Comparison of ENCODE assay signal across 11 mouse cellular contexts in genomic region chr1:51649963-51650652, GRCm38 (mm10).
DNase-seq lines count a peak whose midpoint lies in the region; ATAC-seq lines count a peak whose summit lies in the region.
"Had no signal": no experiment of that assay in that cellular context is flagged by ENCODE, and none has a peak within 500 bp of the region (broad histone marks: within the 10 kb centered on the region; RNA-seq: fewer than 3 reads in every experiment).

No protein-coding gene starts in this region.

- H3K9ac ChIP-seq in forebrain, embryonic 15.5 days (replicated peaks), result no peak overlapping the region
- no peak overlapping the region for H3K9ac ChIP-seq in limb, embryonic 13.5 days
- H3K9ac ChIP-seq in neural tube, embryonic 15.5 days (replicated peaks), result no peak overlapping the region
- H3K9ac ChIP-seq: intestine, embryonic 15.5 days had no signal

- H3K4me1 ChIP-seq in forebrain, embryonic 15.5 days, result peaks cover 22% of the 10 kb centered on the region
- peaks cover 11% of the 10 kb centered on the region for H3K4me1 ChIP-seq in limb, embryonic 13.5 days
- peaks cover 7% of the 10 kb centered on the region for H3K4me1 ChIP-seq in neural tube, embryonic 15.5 days
- H3K4me1 ChIP-seq: intestine, embryonic 15.5 days had no signal

- H3K27me3 ChIP-seq in forebrain, embryonic 15.5 days, result no peaks in the 10 kb centered on the region
- no peaks in the 10 kb centered on the region for H3K27me3 ChIP-seq in limb, embryonic 13.5 days
- no peaks in the 10 kb centered on the region for H3K27me3 ChIP-seq in neural tube, embryonic 15.5 days (replicated peaks)
- H3K27me3 ChIP-seq: intestine, embryonic 15.5 days had no signal

- ATAC-seq in forebrain, embryonic 15.5 days (replicated peaks), result peak; percentile 98
- peak; percentile 67 for ATAC-seq in limb, embryonic 13.5 days (ENCODE audit: low FRiP score, low read depth)
- peak; percentile 95 for ATAC-seq in neural tube, embryonic 15.5 days (ENCODE audit: low FRiP score)
- no peak for ATAC-seq in erythroid progenitor cell, adult 5-6 weeks (replicated peaks; ENCODE audit: low FRiP score, poor library complexity, severe bottlenecking)
- ATAC-seq: intestine, embryonic 15.5 days had no signal

- intact Hi-C loops in left cerebral cortex, postnatal 4 days (cut with DNase I), result loop anchor here (10.0 kb wide), 1 partner anchor 445 kb away; no protein-coding TSS in a partner anchor

- H3K9me3 ChIP-seq in forebrain, embryonic 15.5 days, result no peaks in the 10 kb centered on the region
- H3K9me3 ChIP-seq in limb, embryonic 13.5 days, result no peaks in the 10 kb centered on the region
- H3K9me3 ChIP-seq in neural tube, embryonic 15.5 days (replicated peaks), result no peaks in the 10 kb centered on the region
- H3K9me3 ChIP-seq: intestine, embryonic 15.5 days had no signal

- WGBS in forebrain, embryonic 15.5 days, result 9% methylated on average over 4 of the region's 4 CpGs
- WGBS in limb, embryonic 13.5 days, result 10% methylated on average over 4 of the region's 4 CpGs
- WGBS in neural tube, embryonic 15.5 days, result 9% methylated on average over 4 of the region's 4 CpGs

- no peak overlapping the region for H3K4me2 ChIP-seq in forebrain, embryonic 15.5 days (replicated peaks)
- no peak overlapping the region for H3K4me2 ChIP-seq in limb, embryonic 13.5 days (replicated peaks)
- no peak overlapping the region for H3K4me2 ChIP-seq in neural tube, embryonic 15.5 days
- H3K4me2 ChIP-seq: intestine, embryonic 15.5 days had no signal

- H3K4me3 ChIP-seq in forebrain, embryonic 15.5 days, result no peak overlapping the region
- H3K4me3 ChIP-seq in limb, embryonic 13.5 days, result no peak overlapping the region
- H3K4me3 ChIP-seq in neural tube, embryonic 15.5 days (replicated peaks), result no peak overlapping the region
- H3K4me3 ChIP-seq: intestine, embryonic 15.5 days had no signal

- DNase-seq in left cerebral cortex, postnatal 4 days, result peak; percentile 34
- no peak for DNase-seq in left cerebral cortex, adult 18-20 months (ENCODE audit: low spot score in 2 of 2)
- no peak for DNase-seq in natural killer cell, adult 2 months (ENCODE audit: low spot score in 2 of 2)
- no peak for DNase-seq in layer of hippocampus, adult 18-20 months (ENCODE audit: low spot score in 2 of 2)
- DNase-seq: heart, adult 18-20 months had no signal

- H3K27ac ChIP-seq in forebrain, embryonic 15.5 days (replicated peaks), result peak overlapping the region; percentile 88
- no peak overlapping the region for H3K27ac ChIP-seq in limb, embryonic 13.5 days
- H3K27ac ChIP-seq in neural tube, embryonic 15.5 days (replicated peaks), result peak overlapping the region; percentile 45
- H3K27ac ChIP-seq: intestine, embryonic 15.5 days; macrophage had no signal

- H3K36me3 ChIP-seq in forebrain, embryonic 15.5 days, result no peaks in the 10 kb centered on the region
- no peaks in the 10 kb centered on the region for H3K36me3 ChIP-seq in limb, embryonic 13.5 days
- no peaks in the 10 kb centered on the region for H3K36me3 ChIP-seq in neural tube, embryonic 15.5 days
- H3K36me3 ChIP-seq: intestine, embryonic 15.5 days had no signal
